Comparison of ENCODE assay signal across 2 mouse cellular contexts in genomic region chr2:150885814-150886213, GRCm38 (mm10).
A peak's percentile ranks its signal among the peaks of the same experiment; 100 is the strongest.
TF ChIP-seq lines count a peak whose summit lies in the region.

No protein-coding gene starts in this region.

TF ChIP-seq in ES-E14, 5 proteins besides CTCF, POLR2A, EP300 and RAD21 (continued from another document):
- TF ChIP-seq HCFC1 (IDR thresholded peaks at IDR 0.05; ENCODE audit: borderline replicate concordance, insufficient read depth, low read length), result no peak
- no peak for TF ChIP-seq ZC3H11A (IDR thresholded peaks at IDR 0.05; ENCODE audit: borderline replicate concordance, low read depth, low read length)
- TF ChIP-seq MAFK (IDR thresholded peaks at IDR 0.05; ENCODE audit: insufficient read depth, low read depth, low read length), result peak; percentile 81

TF ChIP-seq in MEL, 35 proteins besides CTCF, POLR2A, EP300 and RAD21 (continued from another document):
- no peak for TF ChIP-seq GATA1 (IDR thresholded peaks at IDR 0.05; ENCODE audit: low read depth, low read length)
- peak; percentile 64; the same call in 1 of the 2 replicates for TF ChIP-seq MAFK (IDR thresholded peaks at IDR 0.05; ENCODE audit: borderline replicate concordance, low read depth, low read length)
